In the genomic region with DNA sequence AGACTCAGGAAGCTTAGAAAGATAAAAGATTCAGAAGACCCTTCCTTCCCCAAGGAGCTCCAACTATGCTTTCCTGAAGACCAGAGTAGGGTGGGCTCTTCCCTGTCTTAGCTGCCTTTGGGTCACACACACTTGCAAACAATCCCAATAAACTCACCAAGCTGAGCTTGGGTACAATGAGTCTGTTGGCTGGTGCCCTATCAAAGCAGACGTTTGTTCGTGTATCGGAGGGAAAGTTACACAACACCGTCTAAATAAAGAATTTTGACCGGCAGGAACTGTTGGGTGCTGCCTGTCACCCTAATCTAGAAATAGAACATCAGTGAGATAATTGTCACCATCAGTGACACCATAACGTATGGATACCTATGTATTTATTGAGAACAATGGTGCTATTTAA, we compare ENCODE assay signal across 10 mouse cellular contexts. TPM values are rescaled to one million over a fixed set of nuclear protein-coding genes. Genes with fewer than 3 reads are reported as not detected.
DNase-seq lines count a peak whose midpoint lies in the region; ATAC-seq and TF ChIP-seq lines count a peak whose summit lies in the region.
"Had no signal": no experiment of that assay in that cellular context is flagged by ENCODE, and none has a peak within 500 bp of the region (broad histone marks: within the 10 kb centered on the region; RNA-seq: fewer than 3 reads in every experiment).

No protein-coding gene starts in this region.

- no peak for TF ChIP-seq EP300 in stomach, postnatal 0 days (optimal IDR thresholded peaks at IDR 0.05)

- no peaks in the 10 kb centered on the region for H3K36me3 ChIP-seq in hindbrain, postnatal 0 days (ENCODE audit: insufficient read depth, low read length)
- H3K36me3 ChIP-seq in hindbrain, embryonic 14.5 days (replicated peaks; ENCODE audit: control insufficient read depth, insufficient read depth), result no peaks in the 10 kb centered on the region
- H3K36me3 ChIP-seq in stomach, embryonic 15.5 days, result no peaks in the 10 kb centered on the region
- H3K36me3 ChIP-seq in stomach, postnatal 0 days (ENCODE audit: control insufficient read depth, insufficient read depth, low read length), result no peaks in the 10 kb centered on the region
- H3K36me3 ChIP-seq in heart, embryonic 16.5 days (ENCODE audit: control insufficient read depth, insufficient read depth), result no peaks in the 10 kb centered on the region
- H3K36me3 ChIP-seq: limb, embryonic 15.5 days had no signal

- no peak for DNase-seq in hindbrain, postnatal 0 days (ENCODE audit: low spot score)
- no peak for DNase-seq in hindbrain, embryonic 14.5 days (ENCODE audit: low spot score)
- no peak for DNase-seq in stomach, postnatal 0 days (ENCODE audit: low spot score)
- no peak for DNase-seq in layer of hippocampus, adult 18-20 months (ENCODE audit: low spot score in 2 of 2)

- no peak for ATAC-seq in hindbrain, postnatal 0 days
- no peak for ATAC-seq in hindbrain, embryonic 14.5 days (ENCODE audit: low FRiP score)
- ATAC-seq in stomach, embryonic 15.5 days (ENCODE audit: insufficient read depth, low FRiP score, low read depth), result no peak
- no peak for ATAC-seq in stomach, postnatal 0 days (ENCODE audit: low FRiP score, low TSS enrichment)
- no peak for ATAC-seq in heart, embryonic 16.5 days (replicated peaks; ENCODE audit: extremely low read depth, insufficient read depth, low FRiP score)
- ATAC-seq in megakaryocyte-erythroid progenitor cell, adult 5-6 weeks (replicated peaks; ENCODE audit: low FRiP score, low TSS enrichment, poor library complexity, severe bottlenecking), result 0 out of 2 replicates have a peak, but pooled peaks have one; percentile 2
- no peak for ATAC-seq in monocyte, adult 5-6 weeks (replicated peaks; ENCODE audit: insufficient number of reproducible peaks, low FRiP score, low TSS enrichment, poor library complexity, severe bottlenecking)

- H3K9ac ChIP-seq in hindbrain, postnatal 0 days (replicated peaks; ENCODE audit: low read length), result no peak overlapping the region
- no peak overlapping the region for H3K9ac ChIP-seq in hindbrain, embryonic 14.5 days
- H3K9ac ChIP-seq in stomach, embryonic 15.5 days, result no peak overlapping the region
- H3K9ac ChIP-seq in stomach, postnatal 0 days (ENCODE audit: low read length), result no peak overlapping the region
- H3K9ac ChIP-seq in heart, embryonic 16.5 days (ENCODE audit: low read length), result no peak overlapping the region

- no peaks in the 10 kb centered on the region for H3K27me3 ChIP-seq in hindbrain, postnatal 0 days (ENCODE audit: insufficient read depth, low read length)
- H3K27me3 ChIP-seq in hindbrain, embryonic 14.5 days (ENCODE audit: control insufficient read depth, insufficient read depth, low read length), result no peaks in the 10 kb centered on the region
- H3K27me3 ChIP-seq in stomach, embryonic 15.5 days (replicated peaks), result no peaks in the 10 kb centered on the region
- H3K27me3 ChIP-seq in stomach, postnatal 0 days (ENCODE audit: control insufficient read depth, insufficient read depth, low read length), result no peaks in the 10 kb centered on the region
- H3K27me3 ChIP-seq in heart, embryonic 16.5 days (ENCODE audit: control insufficient read depth, insufficient read depth, low read length), result no peaks in the 10 kb centered on the region
- H3K27me3 ChIP-seq: limb, embryonic 15.5 days had no signal

- no peak overlapping the region for H3K27ac ChIP-seq in hindbrain, postnatal 0 days
- H3K27ac ChIP-seq in hindbrain, embryonic 14.5 days, result no peak overlapping the region
- H3K27ac ChIP-seq in stomach, embryonic 15.5 days, result no peak overlapping the region
- no peak overlapping the region for H3K27ac ChIP-seq in stomach, postnatal 0 days (replicated peaks)
- 0 out of 2 replicates have a peak overlapping the region, but pooled peaks have one; percentile 4 for H3K27ac ChIP-seq in heart, embryonic 16.5 days (ENCODE audit: low read length)
- H3K27ac ChIP-seq: limb, embryonic 15.5 days had no signal

- 71% methylated on average over 6 of the region's 6 CpGs for WGBS in hindbrain, postnatal 0 days
- 73% methylated on average over 6 of the region's 6 CpGs for WGBS in hindbrain, embryonic 14.5 days
- WGBS in stomach, embryonic 15.5 days, result 66% methylated on average over 6 of the region's 6 CpGs
- 68% methylated on average over 6 of the region's 6 CpGs for WGBS in stomach, postnatal 0 days
- WGBS in heart, embryonic 16.5 days, result 41% methylated on average over 6 of the region's 6 CpGs

- H3K4me1 ChIP-seq in hindbrain, postnatal 0 days (ENCODE audit: insufficient read depth, low read length), result no peaks in the 10 kb centered on the region; the same call in 1 of the 2 replicates
- 0 out of 2 replicates have a peak, but pooled peaks cover 5% of the 10 kb centered on the region for H3K4me1 ChIP-seq in hindbrain, embryonic 14.5 days (replicated peaks; ENCODE audit: control insufficient read depth, insufficient read depth, low read length)
- no peaks in the 10 kb centered on the region for H3K4me1 ChIP-seq in stomach, embryonic 15.5 days
- H3K4me1 ChIP-seq in stomach, postnatal 0 days (replicated peaks; ENCODE audit: control insufficient read depth, insufficient read depth), result no peaks in the 10 kb centered on the region
- H3K4me1 ChIP-seq in heart, embryonic 16.5 days (ENCODE audit: control insufficient read depth, insufficient read depth, low read length), result peaks cover 18% of the 10 kb centered on the region

- H3K4me2 ChIP-seq in hindbrain, postnatal 0 days (ENCODE audit: low read depth, low read length), result peak overlapping the region; percentile 55
- H3K4me2 ChIP-seq in hindbrain, embryonic 14.5 days (replicated peaks), result no peak overlapping the region; the same call in 1 of the 2 replicates
- H3K4me2 ChIP-seq in stomach, embryonic 15.5 days, result peak overlapping the region; percentile 46; the same call in 1 of the 2 replicates
- no peak overlapping the region for H3K4me2 ChIP-seq in stomach, postnatal 0 days (replicated peaks; ENCODE audit: low read depth)
- peak overlapping the region; percentile 53 for H3K4me2 ChIP-seq in heart, embryonic 16.5 days (ENCODE audit: low read depth, low read length)

- no peak overlapping the region for H3K4me3 ChIP-seq in hindbrain, postnatal 0 days (ENCODE audit: low read length)
- H3K4me3 ChIP-seq in hindbrain, embryonic 14.5 days (replicated peaks; ENCODE audit: low read length), result no peak overlapping the region
- no peak overlapping the region for H3K4me3 ChIP-seq in stomach, embryonic 15.5 days (replicated peaks)
- H3K4me3 ChIP-seq in stomach, postnatal 0 days (ENCODE audit: low read depth, low read length), result no peak overlapping the region
- H3K4me3 ChIP-seq in heart, embryonic 16.5 days (ENCODE audit: low read length), result peak overlapping the region; percentile 51
- H3K4me3 ChIP-seq: myocyte had no signal

- no peaks in the 10 kb centered on the region for H3K9me3 ChIP-seq in hindbrain, postnatal 0 days (ENCODE audit: low read length)
- no peaks in the 10 kb centered on the region for H3K9me3 ChIP-seq in hindbrain, embryonic 14.5 days (ENCODE audit: control insufficient read depth, low read length)
- H3K9me3 ChIP-seq in stomach, embryonic 15.5 days, result no peaks in the 10 kb centered on the region
- no peaks in the 10 kb centered on the region for H3K9me3 ChIP-seq in stomach, postnatal 0 days (ENCODE audit: control insufficient read depth, low read length)
- H3K9me3 ChIP-seq in heart, embryonic 16.5 days (replicated peaks; ENCODE audit: control insufficient read depth, low read length), result no peaks in the 10 kb centered on the region
- H3K9me3 ChIP-seq: limb, embryonic 15.5 days had no signal

- TF ChIP-seq CTCF in hindbrain, postnatal 0 days (IDR thresholded peaks at IDR 0.05; ENCODE audit: low read depth), result no peak
- TF ChIP-seq CTCF in stomach, postnatal 0 days (IDR thresholded peaks at IDR 0.05; ENCODE audit: low read depth), result no peak

RNA-seq across cellular contexts. Expression of a gene that starts 12.6 kb away (rescaled TPM):
- total RNA-seq in hindbrain, postnatal 0 days (2014; rRNA removed), result 178 and 179 TPM in 2 replicates
- polyA plus RNA-seq in hindbrain, postnatal 0 days (2015; fragmentation: Nextera tagmentation; extraction: Ambion mirVana), result 527 and 556 TPM in 2 replicates
- polyA plus RNA-seq in hindbrain, embryonic 14.5 days (2014; fragmentation: Nextera tagmentation; extraction: Ambion mirVana), result 557 and 572 TPM in 2 replicates
- 362 and 379 TPM in 2 replicates for polyA plus RNA-seq in stomach, embryonic 15.5 days (2015; fragmentation: Nextera tagmentation; extraction: Ambion mirVana)
- 225 and 226 TPM in 2 replicates for polyA plus RNA-seq in stomach, postnatal 0 days (2015; fragmentation: Nextera tagmentation; extraction: Ambion mirVana)
- 294 and 363 TPM in 2 replicates for polyA plus RNA-seq in heart, embryonic 16.5 days (2015; fragmentation: Nextera tagmentation; extraction: Ambion mirVana)
- total RNA-seq in megakaryocyte-erythroid progenitor cell, adult 5-6 weeks (2014; fragmentation: Nextera tagmentation), result 253 and 288 TPM in 2 replicates
- 217 and 277 TPM in 2 replicates for total RNA-seq in megakaryocyte-erythroid progenitor cell, adult 5-6 weeks (2017)
- 337 to 441 TPM (median 353 TPM) in 3 replicates for total RNA-seq in monocyte, adult 5-6 weeks (2017)
- 100 to 1,000 TPM; 441 to 446 TPM for total RNA-seq in layer of hippocampus, adult 18-20 months (2021)

RNA-seq across cellular contexts. Expression of a gene that starts 35.7 kb away (rescaled TPM):
- total RNA-seq in hindbrain, postnatal 0 days (2014; rRNA removed), result 6.4 and 10.4 TPM in 2 replicates
- 2.7 and 2.9 TPM in 2 replicates for polyA plus RNA-seq in hindbrain, postnatal 0 days (2015; fragmentation: Nextera tagmentation; extraction: Ambion mirVana)
- polyA plus RNA-seq in hindbrain, embryonic 14.5 days (2014; fragmentation: Nextera tagmentation; extraction: Ambion mirVana), result 8.7 and 9.1 TPM in 2 replicates
- 13.1 and 15.5 TPM in 2 replicates for polyA plus RNA-seq in stomach, embryonic 15.5 days (2015; fragmentation: Nextera tagmentation; extraction: Ambion mirVana)
- polyA plus RNA-seq in stomach, postnatal 0 days (2015; fragmentation: Nextera tagmentation; extraction: Ambion mirVana), result 2.7 and 3.2 TPM in 2 replicates
- 8.7 and 9.3 TPM in 2 replicates for polyA plus RNA-seq in heart, embryonic 16.5 days (2015; fragmentation: Nextera tagmentation; extraction: Ambion mirVana)
- total RNA-seq in megakaryocyte-erythroid progenitor cell, adult 5-6 weeks (2014; fragmentation: Nextera tagmentation), result not detected in 2 replicates
- total RNA-seq in megakaryocyte-erythroid progenitor cell, adult 5-6 weeks (2017), result not detected in 2 replicates
- not detected in 3 replicates for total RNA-seq in monocyte, adult 5-6 weeks (2017)
- total RNA-seq in layer of hippocampus, adult 18-20 months (2021), result under 1 TPM; 0.32 to 0.36 TPM

Comparison
In these comparisons a context has a peak if more than half of its experiments do, and no peak if none do; other contexts are left out.
1. H3K4me2 ChIP-seq: peak in hindbrain, postnatal 0 days (single experiment), stomach, embryonic 15.5 days (single experiment) and heart, embryonic 16.5 days (single experiment); none in hindbrain, embryonic 14.5 days (single experiment) and stomach, postnatal 0 days (single experiment).